Mouse (Mus musculus): ENCODE data around the gene Znrf2. TPM values are rescaled to one million over a fixed set of nuclear protein-coding genes. Genes with fewer than 3 reads are reported as not detected.

Znrf2 gene
- 7.9 and 8.3 TPM in 2 replicates for polyA plus RNA-seq (2012; rRNA removed)

- H3K27ac ChIP-seq (ENCODE audit: insufficient read depth, low read length) = peak within 1 kb of the TSS; percentile 86
- H3K27me3 ChIP-seq (ENCODE audit: control insufficient read depth, insufficient read depth, low read length) = no peaks in the 10 kb centered on the region
- H3K4me3 ChIP-seq (replicated peaks; ENCODE audit: insufficient read depth, low read depth, low read length) = peak within 1 kb of the TSS; percentile 84
- DNase-seq = peak; percentile 95
- H3K4me1 ChIP-seq (ENCODE audit: control insufficient read depth, insufficient read depth, low read length) = peaks cover 17% of the 10 kb centered on the region; the same call in 1 of the 2 replicates
- TF ChIP-seq POLR2A (IDR thresholded peaks at IDR 0.05; ENCODE audit: borderline replicate concordance, insufficient read depth, low read length) (peak; percentile 83), CTCF (IDR thresholded peaks at IDR 0.05; ENCODE audit: borderline replicate concordance, insufficient read depth, low read depth, low read length) (no peak)
- under 1% methylated on average over 86 of the region's 88 CpGs for WGBS
These were observed at the start of gene Znrf2 for GRCm38 (mm10) chr6:54816388-54817065. Gene Znrf2, plus strand, starts transcription at chr6:54816916.

- WGBS = 44% methylated on average over 4 of the region's 4 CpGs
- Histone ChIP-seq H3K4me3 (replicated peaks; ENCODE audit: insufficient read depth, low read depth, low read length) (no peak overlapping the region), H3K27ac (ENCODE audit: insufficient read depth, low read length) (no peak overlapping the region), H3K4me1 (ENCODE audit: control insufficient read depth, insufficient read depth, low read length) (no peaks in the 10 kb centered on the region), H3K27me3 (ENCODE audit: control insufficient read depth, insufficient read depth, low read length) (no peaks in the 10 kb centered on the region)
- no peak for DNase-seq
- no peak for TF ChIP-seq POLR2A (IDR thresholded peaks at IDR 0.05; ENCODE audit: borderline replicate concordance, insufficient read depth, low read length)
- TF ChIP-seq CTCF (IDR thresholded peaks at IDR 0.05; ENCODE audit: borderline replicate concordance, insufficient read depth, low read depth, low read length) = no peak
These were observed 49.0 kb upstream of the Znrf2 start for GRCm38 (mm10) chr6:54767746-54768145.

- Histone ChIP-seq H3K27me3 (ENCODE audit: control insufficient read depth, insufficient read depth, low read length) (no peaks in the 10 kb centered on the region), H3K4me3 (replicated peaks; ENCODE audit: insufficient read depth, low read depth, low read length) (no peak overlapping the region), H3K4me1 (ENCODE audit: control insufficient read depth, insufficient read depth, low read length) (no peaks in the 10 kb centered on the region), H3K27ac (ENCODE audit: insufficient read depth, low read length) (no peak overlapping the region)
- DNase-seq = no peak
- WGBS = 58% methylated on average over 4 of the region's 4 CpGs
- TF ChIP-seq POLR2A (IDR thresholded peaks at IDR 0.05; ENCODE audit: borderline replicate concordance, insufficient read depth, low read length) (no peak), CTCF (IDR thresholded peaks at IDR 0.05; ENCODE audit: borderline replicate concordance, insufficient read depth, low read depth, low read length) (no peak)
These were observed 46.0 kb upstream of the Znrf2 start for GRCm38 (mm10) chr6:54770766-54771165.

DNA sequence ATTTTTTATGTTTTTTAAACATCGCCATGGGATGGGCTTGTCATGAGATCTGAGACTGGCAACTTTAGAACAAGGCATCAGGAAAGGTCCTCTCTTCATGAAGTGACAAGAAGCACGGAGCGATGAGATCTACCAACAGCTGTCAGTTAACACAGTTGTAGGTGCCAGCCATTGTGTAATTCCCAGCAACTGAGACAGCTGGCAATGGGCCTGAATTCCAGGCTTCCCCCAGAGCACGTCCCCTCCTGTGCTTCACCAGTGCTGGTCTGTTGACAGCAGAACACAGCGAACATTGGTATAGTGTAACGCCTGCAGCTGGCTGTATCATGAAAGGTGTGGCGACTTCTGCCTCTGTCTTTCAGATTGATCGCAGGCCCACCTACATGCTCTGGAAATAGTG is 45.5 kb upstream of the Znrf2 start:
- TF ChIP-seq CTCF (IDR thresholded peaks at IDR 0.05; ENCODE audit: borderline replicate concordance, insufficient read depth, low read depth, low read length) (no peak), POLR2A (IDR thresholded peaks at IDR 0.05; ENCODE audit: borderline replicate concordance, insufficient read depth, low read length) (no peak)
- WGBS = 46% methylated on average over 8 of the region's 8 CpGs
- no peak for DNase-seq
- H3K4me3 ChIP-seq (replicated peaks; ENCODE audit: insufficient read depth, low read depth, low read length) = no peak overlapping the region
- no peak overlapping the region for H3K27ac ChIP-seq (ENCODE audit: insufficient read depth, low read length)
- no peaks in the 10 kb centered on the region for H3K27me3 ChIP-seq (ENCODE audit: control insufficient read depth, insufficient read depth, low read length)
- no peaks in the 10 kb centered on the region for H3K4me1 ChIP-seq (ENCODE audit: control insufficient read depth, insufficient read depth, low read length)

DNA sequence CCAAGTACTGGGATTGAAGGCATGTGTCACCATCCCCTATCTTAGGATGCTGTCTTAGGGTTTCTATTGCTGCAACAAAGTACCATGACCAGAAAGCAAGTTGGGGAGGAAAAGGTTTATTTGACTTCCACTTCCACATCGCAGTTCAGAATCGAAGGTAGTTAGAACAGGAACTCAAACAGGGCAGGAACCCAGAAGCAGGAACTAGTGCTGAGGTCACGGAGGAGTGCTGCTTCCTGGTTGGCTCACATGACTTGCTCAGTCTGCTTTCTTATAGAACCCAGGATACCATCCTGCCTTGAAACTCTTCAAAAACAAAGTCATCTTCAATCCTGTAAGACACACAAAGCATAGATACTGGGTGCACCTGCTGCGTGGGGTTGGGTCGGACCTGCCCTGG is 44.6 kb upstream of the Znrf2 start:
- no peaks in the 10 kb centered on the region for H3K4me1 ChIP-seq (ENCODE audit: control insufficient read depth, insufficient read depth, low read length)
- no peak overlapping the region for H3K4me3 ChIP-seq (replicated peaks; ENCODE audit: insufficient read depth, low read depth, low read length)
- no peak for DNase-seq
- H3K27ac ChIP-seq (ENCODE audit: insufficient read depth, low read length) = no peak overlapping the region
- no peaks in the 10 kb centered on the region for H3K27me3 ChIP-seq (ENCODE audit: control insufficient read depth, insufficient read depth, low read length)
- TF ChIP-seq CTCF (IDR thresholded peaks at IDR 0.05; ENCODE audit: borderline replicate concordance, insufficient read depth, low read depth, low read length) = no peak
- TF ChIP-seq POLR2A (IDR thresholded peaks at IDR 0.05; ENCODE audit: borderline replicate concordance, insufficient read depth, low read length) = no peak
- WGBS = 96% methylated on average over 5 of the region's 5 CpGs

DNA sequence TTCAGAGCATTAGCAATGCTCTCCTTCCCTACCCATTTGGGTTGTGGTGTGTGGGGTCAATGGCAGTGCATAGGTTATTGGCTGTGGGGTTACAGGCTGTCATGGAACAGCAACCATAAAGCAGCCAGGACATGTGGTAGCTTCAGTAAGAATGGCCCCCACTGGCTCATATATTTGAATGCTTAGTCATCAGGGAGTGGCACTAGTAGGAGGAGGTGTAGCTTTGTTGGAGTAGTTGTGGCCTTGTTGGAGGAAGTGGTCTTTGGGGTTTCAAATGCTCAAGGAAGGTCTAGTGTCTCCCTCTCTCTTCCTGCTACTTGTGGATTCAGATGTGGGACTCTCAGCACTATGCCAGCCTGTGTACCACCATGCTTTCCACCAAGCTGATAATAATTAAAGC is 41.0 kb upstream of the Znrf2 start:
- Histone ChIP-seq H3K4me3 (replicated peaks; ENCODE audit: insufficient read depth, low read depth, low read length) (no peak overlapping the region), H3K27me3 (ENCODE audit: control insufficient read depth, insufficient read depth, low read length) (no peaks in the 10 kb centered on the region), H3K4me1 (ENCODE audit: control insufficient read depth, insufficient read depth, low read length) (no peaks in the 10 kb centered on the region), H3K27ac (ENCODE audit: insufficient read depth, low read length) (no peak overlapping the region)
- no peak for DNase-seq
- no peak for TF ChIP-seq POLR2A (IDR thresholded peaks at IDR 0.05; ENCODE audit: borderline replicate concordance, insufficient read depth, low read length)
- TF ChIP-seq CTCF (IDR thresholded peaks at IDR 0.05; ENCODE audit: borderline replicate concordance, insufficient read depth, low read depth, low read length) = no peak

DNA sequence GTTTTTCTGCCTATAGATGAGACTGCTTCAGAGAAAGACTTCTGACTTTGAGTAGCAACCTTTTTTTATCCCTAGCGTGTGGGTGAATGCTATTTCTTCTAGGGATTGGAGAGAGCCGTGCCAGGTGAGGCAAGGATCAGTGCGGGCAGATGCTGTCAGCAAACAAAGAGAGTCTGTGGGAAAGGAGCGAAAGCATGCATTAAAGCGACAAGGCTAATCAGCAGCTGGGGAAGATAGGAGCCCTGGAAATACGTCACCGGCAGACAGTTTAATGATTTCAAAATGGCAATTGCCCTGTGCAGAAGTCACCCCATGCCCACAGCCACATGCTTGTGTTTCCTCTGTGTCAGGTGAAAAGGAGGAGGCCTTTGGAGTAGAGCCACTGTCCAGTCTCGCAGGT is 39.1 kb upstream of the Znrf2 start:
- Histone ChIP-seq H3K27ac (ENCODE audit: insufficient read depth, low read length) (no peak overlapping the region), H3K4me1 (ENCODE audit: control insufficient read depth, insufficient read depth, low read length) (no peaks in the 10 kb centered on the region), H3K27me3 (ENCODE audit: control insufficient read depth, insufficient read depth, low read length) (no peaks in the 10 kb centered on the region), H3K4me3 (replicated peaks; ENCODE audit: insufficient read depth, low read depth, low read length) (no peak overlapping the region)
- WGBS = 71% methylated on average over 8 of the region's 8 CpGs
- DNase-seq = no peak
- TF ChIP-seq POLR2A (IDR thresholded peaks at IDR 0.05; ENCODE audit: borderline replicate concordance, insufficient read depth, low read length) = no peak
- no peak for TF ChIP-seq CTCF (IDR thresholded peaks at IDR 0.05; ENCODE audit: borderline replicate concordance, insufficient read depth, low read depth, low read length)

DNA sequence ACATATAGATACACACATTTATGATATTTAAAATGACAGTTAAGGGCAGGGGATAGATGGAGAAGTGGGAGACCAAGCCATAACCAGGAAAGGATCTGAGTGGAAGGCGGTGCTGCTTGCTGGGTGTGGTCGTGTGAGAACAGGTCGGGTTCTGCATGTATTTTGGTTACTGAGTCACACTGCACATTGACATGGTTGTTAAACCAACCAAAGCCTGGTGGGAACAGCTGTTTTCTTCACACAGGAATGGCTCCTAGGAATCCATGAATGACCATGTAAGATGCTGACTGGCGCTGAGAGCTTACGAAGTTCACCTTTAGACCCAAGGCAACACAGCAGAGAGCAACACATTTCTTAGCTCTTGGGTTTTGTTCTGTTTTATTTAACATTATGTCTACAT is 36.7 kb upstream of the Znrf2 start:
- Histone ChIP-seq H3K4me1 (ENCODE audit: control insufficient read depth, insufficient read depth, low read length) (no peaks in the 10 kb centered on the region), H3K27ac (ENCODE audit: insufficient read depth, low read length) (no peak overlapping the region), H3K4me3 (replicated peaks; ENCODE audit: insufficient read depth, low read depth, low read length) (no peak overlapping the region), H3K27me3 (ENCODE audit: control insufficient read depth, insufficient read depth, low read length) (no peaks in the 10 kb centered on the region)
- 81% methylated on average over 5 of the region's 5 CpGs for WGBS
- no peak for DNase-seq
- TF ChIP-seq CTCF (IDR thresholded peaks at IDR 0.05; ENCODE audit: borderline replicate concordance, insufficient read depth, low read depth, low read length) (no peak), POLR2A (IDR thresholded peaks at IDR 0.05; ENCODE audit: borderline replicate concordance, insufficient read depth, low read length) (no peak)

Data from cerebellum, adult 2 months (tissue).